Mouse (Mus musculus) ovary, postnatal 14 days (tissue): ENCODE data around the gene a.
"Not testable (repeated sequence)": the region's sequence is repeated elsewhere in the genome, so short reads cannot be mapped to it uniquely, and the experiment has no call there.

Experiments used
- DNase-seq: peaks from one replicate; pipeline ENCODE4 v3.0.0; 2022; ENCODE audit warnings: low spot score

a gene

GRCm38 (mm10) chr2:154922134-154922533, 130.9 kb downstream of the a start:
- DNase-seq, result not testable (repeated sequence)

GRCm38 (mm10) chr2:154925411-154926031, 134.3 kb downstream of the a start:
- no peak for DNase-seq

GRCm38 (mm10) chr2:154926843-154927242, 135.6 kb downstream of the a start:
- DNase-seq, result no peak

- DNase-seq, result no peak
These were observed 137.1 kb downstream of the a start for GRCm38 (mm10) chr2:154928298-154928697.

GRCm38 (mm10) chr2:154933884-154934283, 142.7 kb downstream of the a start:
- DNase-seq, result no peak

GRCm38 (mm10) chr2:154936106-154936505, 144.9 kb downstream of the a start:
- no peak for DNase-seq

GRCm38 (mm10) chr2:154936536-154937155, 145.4 kb downstream of the a start:
- no peak for DNase-seq

GRCm38 (mm10) chr2:154937547-154938390, 146.6 kb downstream of the a start:
- DNase-seq, result no peak

- DNase-seq, result no peak
These were observed 150.8 kb downstream of the a start for GRCm38 (mm10) chr2:154941952-154942351.

- no peak for DNase-seq
These were observed 151.3 kb downstream of the a start for GRCm38 (mm10) chr2:154942546-154942945.

- peak; percentile 71 for DNase-seq
These were observed 151.9 kb downstream of the a start for GRCm38 (mm10) chr2:154943101-154943500.

GRCm38 (mm10) chr2:154946921-154947320, 155.7 kb downstream of the a start:
- no peak for DNase-seq

GRCm38 (mm10) chr2:154949352-154949751, 158.2 kb downstream of the a start:
- no peak for DNase-seq

- DNase-seq, result no peak
These were observed 158.7 kb downstream of the a start for GRCm38 (mm10) chr2:154949877-154950276.

- DNase-seq, result no peak
These were observed 159.4 kb downstream of the a start for GRCm38 (mm10) chr2:154950601-154951000.

GRCm38 (mm10) chr2:154959486-154959885, 168.3 kb downstream of the a start:
- DNase-seq, result no peak

- no peak for DNase-seq
These were observed 168.7 kb downstream of the a start for GRCm38 (mm10) chr2:154959909-154960308.

GRCm38 (mm10) chr2:154963176-154963575, 172.0 kb downstream of the a start:
- DNase-seq, result no peak

- DNase-seq, result not testable (repeated sequence)
These were observed 178.7 kb downstream of the a start for GRCm38 (mm10) chr2:154969740-154970397.

GRCm38 (mm10) chr2:154971919-154972692, 180.9 kb downstream of the a start:
- no peak for DNase-seq

- DNase-seq, result no peak
These were observed 181.8 kb downstream of the a start for GRCm38 (mm10) chr2:154972981-154973380.

- DNase-seq, result no peak
These were observed 195.4 kb downstream of the a start for GRCm38 (mm10) chr2:154986609-154987008.
